Mouse (Mus musculus): ENCODE results near the gene Slc23a3.

DNA sequence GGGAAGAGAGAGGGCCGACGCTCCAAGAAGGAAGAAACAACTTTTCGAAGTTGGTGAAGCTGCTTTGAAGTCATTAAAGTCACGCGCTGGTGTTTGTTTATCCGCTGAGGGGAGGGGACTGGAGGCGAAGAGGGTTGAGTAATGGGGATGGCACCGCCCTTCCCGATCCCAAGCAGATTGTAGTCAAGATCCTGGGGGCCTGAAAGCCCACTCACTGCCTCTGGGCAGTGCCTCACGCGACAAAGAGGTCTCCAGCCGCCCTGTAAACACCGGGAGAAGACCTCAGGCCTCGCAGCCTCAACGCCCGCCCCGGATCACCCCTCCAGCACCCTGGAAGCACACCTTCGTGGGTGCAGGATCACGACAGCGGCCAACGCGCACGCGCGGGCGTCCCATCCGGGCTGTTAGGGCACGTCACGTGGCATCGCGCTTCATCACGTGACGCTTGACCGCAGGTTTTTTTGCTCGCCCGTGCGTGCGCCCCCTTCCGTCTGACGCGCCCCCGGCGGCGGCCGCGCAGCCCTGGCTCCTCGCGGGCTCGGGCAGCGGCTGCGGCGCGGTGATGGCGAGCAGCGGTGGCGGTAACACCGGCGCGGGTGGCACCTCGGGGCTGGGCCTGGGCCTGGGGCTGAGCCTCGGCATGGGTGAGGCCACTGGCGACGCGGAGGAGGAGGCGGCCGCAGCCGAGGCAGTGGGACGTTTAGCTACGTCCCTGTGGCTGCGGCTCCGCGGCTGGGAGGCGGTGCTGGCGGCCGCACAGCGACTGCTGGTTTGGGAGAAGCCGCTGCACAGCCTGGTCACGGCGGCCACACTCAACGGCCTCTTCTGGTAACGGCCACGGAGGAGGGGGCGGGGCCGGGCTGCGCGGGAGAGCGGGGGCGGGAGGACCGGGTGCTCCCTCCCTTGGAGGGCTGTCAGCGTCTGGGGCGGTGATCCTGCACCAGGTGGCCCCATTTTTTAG, 8.9 kb upstream of the Slc23a3 start, which contains the start of the genes Cnppd1 and Retreg2:
- TF ChIP-seq CTCF (IDR thresholded peaks at IDR 0.05; ENCODE audit: low read depth, low read length) (peak; percentile 45; the same call in 1 of the 2 replicates), GATA1 (IDR thresholded peaks at IDR 0.05; ENCODE audit: borderline replicate concordance, low read length) (no peak), POLR2AphosphoS5 (IDR thresholded peaks at IDR 0.05; ENCODE audit: insufficient replicate concordance, low read depth, low read length) (no peak), TAL1 (conservative IDR thresholded peaks at IDR 0.05; ENCODE audit: low read depth, low read length) (no peak)

Measured in G1E (cell line).